Mouse (Mus musculus) A20 (cell line): ENCODE data around the gene Scamp2.

Experiments
- DNase-seq: peaks from one replicate; pipeline ENCODE4 v3.0.0-alpha.2; 2011; ENCODE audit warnings: low read depth, low spot score

Scamp2 gene

GRCm38 (mm10) chr9:57593454-57594173 is 32.9 kb downstream of the Scamp2 start:
- no peak for DNase-seq

DNA sequence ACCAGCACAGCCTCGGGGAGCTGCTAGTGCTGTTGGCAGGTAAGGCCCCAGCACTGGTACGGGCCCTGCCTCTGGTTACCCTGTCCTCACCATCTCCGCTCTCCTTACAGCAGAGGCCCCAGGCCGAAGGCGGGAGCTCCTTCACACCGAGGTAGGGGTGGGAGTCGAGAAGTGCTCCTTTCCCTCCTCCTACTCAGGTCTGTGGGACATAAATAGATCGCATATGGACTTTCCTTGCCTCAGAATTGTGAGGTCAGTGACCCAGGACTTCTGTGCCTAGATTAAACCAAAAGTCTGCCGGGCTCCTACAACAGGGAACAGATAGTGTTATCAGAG is 33.4 kb downstream of the Scamp2 start:
- no peak for DNase-seq

DNA sequence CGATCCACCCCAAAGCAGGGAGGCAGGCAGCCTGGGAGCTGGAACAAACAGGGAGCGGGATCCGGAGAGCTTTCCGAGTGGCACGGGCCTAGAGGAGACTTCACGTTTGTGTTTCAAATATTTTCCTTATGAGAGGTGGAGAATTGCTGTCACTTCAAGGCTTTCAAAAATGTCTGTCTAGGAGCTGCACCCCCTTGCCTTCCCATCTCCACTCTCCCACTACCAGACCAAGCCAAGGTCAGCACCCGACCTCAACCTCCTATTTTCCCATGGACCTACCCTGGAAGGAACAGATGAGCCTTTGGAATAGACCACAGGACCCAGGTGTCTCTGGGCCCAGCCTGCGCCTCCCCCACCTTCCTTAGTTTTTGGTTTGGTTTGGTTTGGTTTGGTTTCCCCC is 36.5 kb downstream of the Scamp2 start:
- no peak for DNase-seq

- no peak for DNase-seq
Measured at GRCm38 (mm10) chr9:57597929-57598382, 37.2 kb downstream of the Scamp2 start.

DNA sequence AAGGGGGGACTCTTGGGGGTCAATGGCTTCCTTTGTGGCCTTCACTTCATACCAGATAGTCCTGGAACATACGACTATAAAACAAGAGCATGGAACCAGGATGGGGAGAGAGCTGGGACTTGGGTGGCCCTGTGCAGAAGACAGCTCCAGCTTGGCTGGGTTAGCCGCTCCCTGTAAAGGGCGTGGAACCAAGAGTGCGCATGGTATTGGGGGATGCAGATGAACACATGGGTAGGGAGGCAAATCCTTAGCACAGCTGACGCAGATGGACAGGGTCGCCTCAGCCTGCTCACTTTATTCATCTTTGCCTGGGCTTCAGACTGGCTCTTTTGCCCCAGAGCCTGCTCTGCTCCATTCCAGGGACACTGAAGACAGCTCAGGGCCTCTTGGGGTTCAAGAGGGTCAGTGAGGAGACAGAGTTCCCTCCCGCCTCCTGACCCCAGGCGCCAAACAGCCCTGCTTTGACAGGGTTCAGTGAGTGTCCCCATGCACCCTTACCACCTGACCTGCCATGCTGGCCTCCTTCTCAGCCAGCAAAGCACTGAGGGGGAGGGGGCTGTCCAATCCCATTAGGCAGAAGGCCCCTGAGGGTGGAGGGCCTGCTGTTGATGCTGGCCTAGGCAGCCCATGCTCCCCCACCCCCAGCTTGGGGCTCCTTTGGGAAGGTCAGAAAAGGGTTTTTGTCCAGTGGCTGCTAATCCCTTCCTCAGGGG is 38.3 kb downstream of the Scamp2 start:
- DNase-seq: no peak

GRCm38 (mm10) chr9:57600620-57601352 is 40.0 kb downstream of the Scamp2 start:
- DNase-seq: no peak

GRCm38 (mm10) chr9:57601353-57601706 is 40.6 kb downstream of the Scamp2 start:
- no peak for DNase-seq

DNA sequence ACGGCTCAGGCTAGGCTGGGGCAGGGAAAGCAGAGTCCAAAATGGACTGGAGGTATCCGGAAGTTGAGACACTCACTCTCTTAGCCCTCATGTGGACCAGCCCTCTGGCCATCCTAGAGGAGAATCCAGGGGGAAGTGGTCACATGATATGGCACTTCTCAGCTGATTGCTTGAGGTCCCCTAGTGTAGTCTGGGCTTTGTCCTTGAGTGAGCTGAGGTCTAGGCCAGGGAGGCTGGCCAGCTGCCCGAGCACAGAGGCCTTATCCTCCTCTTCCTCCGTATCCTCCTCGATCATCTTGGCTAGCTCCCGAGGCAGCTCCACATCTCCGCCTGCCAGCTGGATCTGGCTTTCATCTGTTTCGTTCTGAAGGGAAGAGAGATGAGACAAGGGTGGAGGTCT is 41.4 kb downstream of the Scamp2 start:
- no peak for DNase-seq

GRCm38 (mm10) chr9:57604875-57605274 is 44.1 kb downstream of the Scamp2 start:
- DNase-seq: no peak

GRCm38 (mm10) chr9:57605503-57605902 is 44.8 kb downstream of the Scamp2 start:
- no peak for DNase-seq

DNA sequence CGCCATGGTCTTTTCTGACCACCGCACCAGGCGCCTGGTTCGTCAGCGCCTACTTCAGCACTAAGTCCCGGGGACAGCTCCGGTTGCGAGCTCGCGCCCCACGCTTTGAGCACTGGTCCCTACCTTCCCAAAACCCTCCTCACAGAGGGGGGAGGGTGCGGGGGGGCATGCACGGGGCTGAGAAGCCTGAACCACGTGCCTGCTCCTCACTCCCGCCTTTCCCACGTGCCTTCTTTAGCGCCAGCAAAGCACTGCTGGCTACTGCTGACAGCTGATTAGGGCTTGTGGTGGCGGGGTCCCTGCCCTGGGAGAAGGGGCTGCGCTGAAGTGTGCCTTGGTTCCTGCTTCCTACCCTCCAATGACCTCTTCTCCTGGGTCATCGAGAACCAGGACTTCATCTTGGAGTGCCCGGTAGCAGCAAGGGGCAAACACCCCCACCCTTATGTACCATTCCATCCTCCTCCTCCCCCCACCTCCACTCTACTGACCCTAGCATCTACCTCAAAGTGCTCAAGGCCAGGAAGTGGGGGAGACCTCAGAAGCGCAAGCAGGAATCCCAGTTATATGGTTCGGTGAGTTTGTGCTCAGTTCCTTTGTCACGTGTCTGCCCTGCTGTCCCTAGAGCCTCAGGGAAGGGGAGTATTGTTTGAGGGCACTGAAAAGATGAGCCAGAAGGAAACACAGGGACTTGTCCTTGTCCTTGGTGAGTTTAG is 45.6 kb downstream of the Scamp2 start, which contains the start of gene Cplx3:
Cplx3 (minus strand) TSS at position 143 of the 713 bp plus-strand sequence.
- no peak for DNase-seq

DNA sequence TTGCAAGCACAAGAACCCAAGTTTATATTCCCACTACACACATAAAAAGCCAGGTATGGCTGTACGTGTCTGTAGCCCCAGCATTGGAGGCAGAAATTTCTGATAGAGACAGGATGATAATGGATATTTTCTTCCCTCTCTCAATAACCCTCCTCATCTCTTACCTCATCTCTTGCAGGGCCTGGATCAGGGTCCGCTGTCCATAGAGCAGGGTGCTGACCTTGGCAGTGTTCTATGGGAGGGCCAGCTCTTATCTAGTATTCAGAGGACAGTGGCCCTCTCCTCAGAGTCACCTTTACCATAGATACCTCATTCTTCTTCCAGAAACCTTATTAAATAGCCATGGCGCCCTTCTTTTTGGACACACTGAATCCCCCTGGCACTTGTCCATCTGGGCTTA is 49.1 kb downstream of the Scamp2 start:
- no peak for DNase-seq

DNA sequence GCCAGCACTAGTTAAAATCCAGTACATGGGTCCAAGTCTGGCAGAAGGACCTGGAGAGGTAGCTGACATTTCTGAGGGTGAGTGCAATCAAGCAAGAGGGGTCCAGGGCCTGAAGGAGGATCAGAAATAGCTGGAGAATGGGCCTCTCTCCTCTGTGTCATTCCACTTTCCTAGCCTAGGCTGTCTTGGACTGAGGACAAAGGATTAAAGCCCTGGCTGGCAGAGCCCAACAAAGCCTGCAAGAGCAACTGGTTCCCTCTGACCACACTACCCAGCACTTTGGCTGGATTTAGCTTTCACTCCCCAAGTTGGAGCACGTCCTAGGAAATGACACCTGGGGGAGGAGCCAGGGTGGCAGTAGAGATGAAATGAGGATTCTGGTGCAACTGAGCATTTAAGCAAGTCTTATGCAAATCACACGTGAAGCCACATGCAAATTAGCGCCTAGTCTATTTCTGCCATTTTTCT is 49.6 kb downstream of the Scamp2 start:
- no peak for DNase-seq

DNA sequence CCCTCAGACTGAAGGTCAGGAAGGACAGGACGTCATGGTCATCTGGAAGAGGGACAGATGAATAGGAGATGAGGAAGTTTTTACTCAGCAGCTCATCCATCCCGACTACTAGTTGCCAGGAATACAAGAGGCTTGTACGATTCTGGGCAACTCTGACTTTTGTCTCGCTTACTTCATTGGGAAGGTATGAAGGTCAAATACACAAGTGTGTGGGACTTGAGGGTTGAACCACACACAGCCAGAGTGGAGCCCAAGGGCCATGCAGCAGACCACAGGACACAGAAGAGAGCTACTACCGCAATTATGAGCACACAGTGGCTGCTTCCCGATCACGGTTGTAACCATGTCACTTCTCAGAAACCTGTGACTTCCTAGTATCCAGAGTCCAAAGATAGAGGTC is 51.8 kb downstream of the Scamp2 start:
- DNase-seq: no peak

DNA sequence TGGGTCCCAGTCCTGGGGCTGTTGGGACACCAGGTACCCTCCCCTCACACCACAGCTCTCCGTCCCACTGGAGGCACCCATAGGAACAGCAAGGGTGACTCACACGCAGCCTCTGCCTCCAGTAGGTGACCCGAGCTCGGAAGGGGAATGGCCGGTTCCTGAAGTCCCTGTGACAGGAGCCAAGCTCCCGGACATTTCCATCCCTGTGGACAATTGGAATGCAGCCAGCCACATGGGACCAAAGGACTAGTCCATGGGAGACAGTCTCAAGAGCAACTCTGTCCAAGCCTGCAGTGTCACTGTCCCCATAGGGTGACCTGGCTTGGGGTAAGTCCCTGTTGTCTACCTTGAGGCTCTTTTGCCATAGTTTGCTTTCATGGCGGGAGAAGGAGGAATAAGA is 53.2 kb downstream of the Scamp2 start:
- no peak for DNase-seq

- DNase-seq: no peak
Measured at GRCm38 (mm10) chr9:57614786-57615185, 54.0 kb downstream of the Scamp2 start.

- no peak for DNase-seq
Measured at GRCm38 (mm10) chr9:57617556-57618169, 56.9 kb downstream of the Scamp2 start.

GRCm38 (mm10) chr9:57618854-57619253 is 58.1 kb downstream of the Scamp2 start:
- DNase-seq: no peak

GRCm38 (mm10) chr9:57620674-57621073 is 59.9 kb downstream of the Scamp2 start, which contains the start of gene Lman1l:
TSS of gene Lman1l (minus strand) at chr9:57620774.
- DNase-seq: no peak

DNA sequence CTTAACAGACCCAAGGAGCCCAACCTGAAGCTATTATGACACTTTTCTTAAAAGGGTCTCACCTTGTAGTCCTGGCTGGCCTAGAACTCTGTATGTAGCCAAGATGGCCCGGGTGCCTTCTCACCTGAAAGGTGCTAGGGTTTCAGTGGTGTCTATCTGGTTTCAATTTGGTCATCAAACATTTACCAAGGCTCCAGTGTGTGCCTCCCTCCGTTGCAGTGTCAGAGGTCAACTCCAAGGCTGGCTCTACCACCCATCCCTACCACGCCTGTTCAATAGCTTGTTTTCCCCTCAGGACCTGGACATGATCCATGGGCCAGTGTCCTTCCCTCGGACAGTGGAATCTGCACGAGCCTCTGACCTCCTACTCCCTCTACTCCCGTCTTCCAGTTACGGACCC is 63.6 kb downstream of the Scamp2 start:
- DNase-seq: no peak
